Mouse (Mus musculus) lung, adult 2 months (tissue): ENCODE data around the gene Ptpn13.

Source experiments
- CTCF ChIP-seq: fragments of 200-500 bp; IDR thresholded peaks from 2 replicates; pipeline ENCODE4 v1.5.1; 2011; ENCODE audit warnings: mild to moderate bottlenecking, low read length, control low read depth; ENCODE audit not compliant: insufficient read depth
- POLR2A ChIP-seq: fragments of 200-500 bp; IDR thresholded peaks from 2 replicates; pipeline ENCODE4 v1.6.1; 2011; ENCODE audit warnings: low read depth, mild to moderate bottlenecking, control low read depth, low read length, borderline replicate concordance; ENCODE audit errors: extremely low read depth

DNA sequence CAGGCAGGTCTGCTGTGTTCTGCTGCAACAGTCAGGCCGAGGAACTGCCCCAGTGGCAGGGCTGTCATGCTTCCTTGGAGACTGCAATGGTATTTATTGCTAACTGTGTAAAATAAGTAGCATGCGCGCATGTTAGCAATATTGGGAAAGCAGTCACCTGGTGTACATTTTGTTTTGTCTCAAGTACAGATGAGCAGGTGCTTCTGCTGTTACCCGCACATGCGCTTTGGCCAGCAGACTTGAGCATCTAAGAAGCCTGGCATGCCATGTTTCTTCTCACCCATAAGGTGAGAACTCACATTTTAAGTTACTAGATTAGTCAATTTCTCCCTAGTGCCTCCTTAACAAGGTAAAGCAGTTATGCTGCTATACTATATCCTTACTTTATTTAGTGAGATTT is 72.1 kb downstream of the Ptpn13 start:
- no peak for TF ChIP-seq CTCF
- no peak for TF ChIP-seq POLR2A
